Mouse (Mus musculus) lung, embryonic 14.5 days (tissue): ENCODE data around the gene Slc12a4. TPM values are rescaled to one million over a fixed set of nuclear protein-coding genes. Genes with fewer than 3 reads are reported as not detected.
A peak's percentile ranks its signal among the peaks of the same experiment; 100 is the strongest.

ENCODE experiments used
- ATAC-seq: fragments of 200-750 bp; cut with Nextera tagmentation; 2 replicates; pipeline ENCODE4 v1.8.0; 2017; ENCODE audit warnings: mild to moderate bottlenecking, moderate TSS enrichment, moderate library complexity; ENCODE audit not compliant: insufficient read depth
- DNase-seq: peaks from one replicate; pipeline ENCODE4 v3.0.0-alpha.2; 2015
- H3K27ac ChIP-seq: fragments of 300-500 bp; sonication (generic); 2 replicates; pipeline ENCODE4 v1.5.1; 2014; ENCODE audit warnings: low read depth, mild to moderate bottlenecking, moderate library complexity
- H3K27me3 ChIP-seq: fragments of 300-500 bp; sonication (generic); 2 replicates; pipeline ENCODE4 v1.6.1; 2014; ENCODE audit warnings: low read length, control low read depth; ENCODE audit not compliant: insufficient read depth
- H3K36me3 ChIP-seq: fragments of 300-500 bp; sonication (generic); 2 replicates; pipeline ENCODE4 v1.6.1; 2014; ENCODE audit warnings: control low read depth; ENCODE audit not compliant: insufficient read depth
- H3K4me1 ChIP-seq: fragments of 300-500 bp; sonication (generic); 2 replicates; pipeline ENCODE4 v1.6.1; 2014; ENCODE audit warnings: antibody characterized with exemption, control low read depth; ENCODE audit not compliant: insufficient read depth
- H3K4me2 ChIP-seq: fragments of 300-500 bp; sonication (generic); 2 replicates; pipeline ENCODE4 v1.6.1; 2014; ENCODE audit warnings: mild to moderate bottlenecking
- H3K4me3 ChIP-seq: fragments of 300-500 bp; sonication (generic); 2 replicates; pipeline ENCODE4 v1.5.1; 2014; ENCODE audit warnings: low read depth, low read length
- H3K9ac ChIP-seq: fragments of 300-500 bp; sonication (generic); 2 replicates; pipeline ENCODE4 v1.6.1; 2014
- H3K9me3 ChIP-seq: fragments of 300-500 bp; sonication (generic); 2 replicates; pipeline ENCODE4 v1.6.1; 2016; ENCODE audit warnings: low read depth, low read length, control low read depth
- CTCF ChIP-seq: IDR thresholded peaks from 2 replicates; pipeline ENCODE4 v1.5.1; 2016; ENCODE audit warnings: antibody characterized with exemption, low read depth
- WGBS: fragments of 180-500 bp; shearing (Covaris S2); extraction: QIAGEN DNeasy Blood & Tissue Kit; methylation state at CpG from one replicate; pipeline ENCODE4 v1.1.7; 2014; 5-methylcytosine and 5-hydroxymethylcytosine counted together
- polyA plus RNA-seq: library from polyadenylated mRNA; unstranded; fragments of >200 nt; fragmentation: Nextera tagmentation; extraction: Ambion mirVana; gene quantifications from 2 replicates; pipeline ENCODE4 v1.2.1, GENCODE M21; 2014

Gene Slc12a4
- polyA plus RNA-seq, 1 experiment from 2014 or later = 35.8 TPM

- H3K9me3 ChIP-seq = no peaks in the 10 kb centered on the region
- no peak overlapping the region for H3K27ac ChIP-seq
- H3K36me3 ChIP-seq = no peaks in the 10 kb centered on the region
- H3K4me3 ChIP-seq = no peak overlapping the region
- no peak overlapping the region for H3K9ac ChIP-seq
- H3K27me3 ChIP-seq = no peaks in the 10 kb centered on the region
- DNase-seq (no peak), ATAC-seq (no peak)
- 74% methylated on average over 8 of the region's 8 CpGs for WGBS
- no peak overlapping the region for H3K4me2 ChIP-seq
- peaks cover 6% of the 10 kb centered on the region; the same call in 1 of the 2 replicates for H3K4me1 ChIP-seq
- no peak for TF ChIP-seq CTCF
Observed at GRCm38 (mm10) chr8:105971019-105971720, 5.3 kb upstream of the Slc12a4 start.

DNA sequence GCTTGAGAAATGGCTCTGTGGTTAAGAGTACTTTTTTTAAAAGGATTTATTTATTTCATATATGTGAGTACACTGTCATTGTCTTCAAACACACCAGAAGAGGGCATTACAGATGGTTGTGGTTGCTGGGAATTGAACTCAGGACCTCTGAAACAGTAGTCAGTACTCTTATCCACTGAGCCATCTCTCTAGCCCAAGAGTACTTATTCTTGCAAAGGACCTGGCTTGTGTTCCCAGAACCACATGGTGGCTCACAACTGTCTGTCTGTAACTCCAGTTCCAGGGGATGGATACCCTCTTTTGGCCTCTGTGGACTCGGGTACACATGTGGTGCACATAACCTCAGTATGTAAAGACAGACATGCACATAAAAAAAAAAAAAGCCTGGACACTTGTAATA is 3.5 kb upstream of the Slc12a4 start:
- no peak for TF ChIP-seq CTCF
- H3K4me3 ChIP-seq = no peak overlapping the region
- H3K36me3 ChIP-seq = no peaks in the 10 kb centered on the region
- H3K4me2 ChIP-seq = no peak overlapping the region
- H3K4me1 ChIP-seq = peaks cover 8% of the 10 kb centered on the region; the same call in 1 of the 2 replicates
- H3K9ac ChIP-seq = no peak overlapping the region
- no peak for DNase-seq
- H3K27ac ChIP-seq = no peak overlapping the region
- no peaks in the 10 kb centered on the region for H3K9me3 ChIP-seq
- ATAC-seq = no peak
- WGBS = 70% methylated on average over 1 of the region's 1 CpGs
- H3K27me3 ChIP-seq = no peaks in the 10 kb centered on the region

- no peak for TF ChIP-seq CTCF
- H3K4me3 ChIP-seq = peak overlapping the region; percentile 80
- ATAC-seq (peak; percentile 71), DNase-seq (peak; percentile 87)
- H3K4me1 ChIP-seq = peaks cover 9% of the 10 kb centered on the region; the same call in 1 of the 2 replicates
- 5% methylated on average over 19 of the region's 19 CpGs for WGBS
- 0 out of 2 replicates have a peak, but pooled peaks cover 4% of the 10 kb centered on the region for H3K36me3 ChIP-seq
- no peaks in the 10 kb centered on the region for H3K27me3 ChIP-seq
- H3K27ac ChIP-seq = peak overlapping the region; percentile 77
- H3K4me2 ChIP-seq = peak overlapping the region; percentile 78
- peak overlapping the region; percentile 16; the same call in 1 of the 2 replicates for H3K9ac ChIP-seq
- no peaks in the 10 kb centered on the region for H3K9me3 ChIP-seq
Observed at GRCm38 (mm10) chr8:105966692-105967311, 905 bp upstream of the Slc12a4 start.

GRCm38 (mm10) chr8:105965266-105965904 is 512 bp downstream of the Slc12a4 start:
- no peak for TF ChIP-seq CTCF
- ATAC-seq (peak; percentile 69), DNase-seq (peak; percentile 70)
- Histone ChIP-seq H3K4me3 (peak overlapping the region; percentile 80), H3K9me3 (no peaks in the 10 kb centered on the region), H3K4me1 (peaks cover 9% of the 10 kb centered on the region; the same call in 1 of the 2 replicates), H3K4me2 (peak overlapping the region; percentile 78), H3K36me3 (peaks cover 6% of the 10 kb centered on the region), H3K9ac (peak overlapping the region; percentile 86), H3K27ac (peak overlapping the region; percentile 94), H3K27me3 (no peaks in the 10 kb centered on the region)
- WGBS = 1% methylated on average over 40 of the region's 40 CpGs

DNA sequence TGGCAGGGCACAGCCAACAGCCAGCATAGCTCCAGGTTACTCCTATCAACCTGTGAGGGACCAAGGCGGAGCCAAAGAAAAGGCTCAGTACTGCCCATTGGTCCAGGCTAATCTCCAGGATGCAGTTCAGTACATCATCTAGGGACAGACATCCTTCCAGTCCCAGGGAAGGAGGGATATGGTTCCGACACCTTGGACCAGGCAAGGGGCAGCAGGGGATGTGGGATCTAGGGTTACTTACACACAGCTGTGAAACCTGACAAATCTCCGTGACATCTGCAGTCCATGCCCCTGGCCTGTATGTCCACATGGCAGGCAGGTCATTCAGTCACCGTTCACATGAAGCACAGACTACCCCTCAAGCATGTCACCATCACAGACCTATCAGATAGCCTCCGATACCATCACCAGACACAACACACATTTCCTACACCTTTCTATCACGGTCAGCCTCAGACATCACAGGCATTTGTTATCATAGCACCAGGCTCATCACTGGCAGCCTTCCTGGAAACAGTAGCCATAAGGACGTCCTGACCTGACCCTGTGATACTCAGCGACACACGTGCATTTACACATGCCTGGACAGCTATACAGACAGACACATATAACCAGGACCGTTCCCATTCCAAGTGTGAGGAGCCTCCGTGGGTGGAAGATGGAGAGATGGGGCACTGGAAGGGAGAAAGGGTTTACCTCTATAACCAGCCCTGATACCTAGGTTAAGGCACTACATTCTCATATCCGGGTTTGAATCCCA is 1.2 kb downstream of the Slc12a4 start:
- WGBS = 39% methylated on average over 12 of the region's 12 CpGs
- Histone ChIP-seq H3K27ac (peak overlapping the region; percentile 94; the same call in 1 of the 2 replicates), H3K4me1 (peaks cover 9% of the 10 kb centered on the region; the same call in 1 of the 2 replicates), H3K4me3 (peak overlapping the region; percentile 80), H3K36me3 (peaks cover 13% of the 10 kb centered on the region), H3K4me2 (peak overlapping the region; percentile 78), H3K9me3 (no peaks in the 10 kb centered on the region), H3K9ac (peak overlapping the region; percentile 86), H3K27me3 (no peaks in the 10 kb centered on the region)
- TF ChIP-seq CTCF = no peak
- DNase-seq = no peak
- ATAC-seq = peak; percentile 3; the same call in 1 of the 2 replicates

- TF ChIP-seq CTCF = no peak
- WGBS = 89% methylated on average over 10 of the region's 10 CpGs
Observed at GRCm38 (mm10) chr8:105961536-105961935, 4.4 kb downstream of the Slc12a4 start.

More at GRCm38 (mm10) chr8:105961536-105961935, 4.4 kb downstream of the Slc12a4 start:
- no peak for ATAC-seq
- Histone ChIP-seq H3K27ac (no peak overlapping the region), H3K9ac (no peak overlapping the region), H3K4me2 (no peak overlapping the region), H3K4me3 (no peak overlapping the region), H3K9me3 (no peaks in the 10 kb centered on the region), H3K36me3 (peaks cover 40% of the 10 kb centered on the region), H3K27me3 (no peaks in the 10 kb centered on the region), H3K4me1 (peaks cover 4% of the 10 kb centered on the region; the same call in 1 of the 2 replicates)
- DNase-seq = no peak
